Mouse (Mus musculus) layer of hippocampus, adult 18-20 months (tissue): Measurements from ENCODE around the gene Orc5. TPM values are rescaled to one million over a fixed set of nuclear protein-coding genes. Genes with fewer than 3 reads are reported as not detected.

Source experiments
- DNase-seq, 2 experiments: peaks; one replicate each; pipeline ENCODE4 v3.0.0; 2022; ENCODE audit warnings: low spot score in 2 of 2
- long read RNA-seq: library from polyadenylated mRNA; stranded (forward); transcript quantifications from one replicate; pipeline ENCODE4 v2.0.0, GENCODE M21; 2021
- total RNA-seq, 2 experiments: library from RNA; stranded (reverse); gene quantifications; 2 replicates each; pipeline ENCODE4 v1.2.3; 2021

The Orc5 gene
- 10 to 100 TPM; 19.7 to 20.6 TPM for total RNA-seq
- long read RNA-seq, transcript Orc5-201 (14 exons, 2,103 nt), result major isoform, 18 of 25 reads
- long read RNA-seq, partial matches to known transcripts, result 4 of 25 reads
- long read RNA-seq, other reads (novel, unspliced or antisense), result 2 of 25 reads

GRCm38 (mm10) chr5:22550033-22550551 lies at the start of gene Orc5:
Orc5 (minus strand) TSS chr5:22550429.
- peak; percentile 90 to 95 for DNase-seq

GRCm38 (mm10) chr5:22596981-22597380 lies 46.8 kb upstream of the Orc5 start:
- DNase-seq, result no peak

- DNase-seq, result no peak
Measured at GRCm38 (mm10) chr5:22589370-22589966, 39.2 kb upstream of the Orc5 start.

GRCm38 (mm10) chr5:22587492-22587891 lies 37.3 kb upstream of the Orc5 start:
- no peak for DNase-seq

- DNase-seq, result no peak
Measured at GRCm38 (mm10) chr5:22584556-22584955, 34.3 kb upstream of the Orc5 start.

GRCm38 (mm10) chr5:22578011-22578410 lies 27.8 kb upstream of the Orc5 start:
- no peak for DNase-seq

GRCm38 (mm10) chr5:22574751-22575150 lies 24.5 kb upstream of the Orc5 start:
- no peak for DNase-seq

GRCm38 (mm10) chr5:22574161-22574560 lies 23.9 kb upstream of the Orc5 start:
- no peak for DNase-seq

- DNase-seq, result no peak
Measured at GRCm38 (mm10) chr5:22573696-22574095, 23.5 kb upstream of the Orc5 start.

- no peak for DNase-seq
Measured at GRCm38 (mm10) chr5:22572881-22573280, 22.7 kb upstream of the Orc5 start.

GRCm38 (mm10) chr5:22572456-22572855 lies 22.2 kb upstream of the Orc5 start:
- no peak for DNase-seq

GRCm38 (mm10) chr5:22565708-22566107 lies 15.5 kb upstream of the Orc5 start:
- DNase-seq, result no peak

GRCm38 (mm10) chr5:22559801-22560200 lies 9.6 kb upstream of the Orc5 start:
- DNase-seq, result no peak

- DNase-seq, result no peak
Measured at GRCm38 (mm10) chr5:22557491-22558113, 7.4 kb upstream of the Orc5 start.

GRCm38 (mm10) chr5:22556713-22557112 lies 6.5 kb upstream of the Orc5 start:
- DNase-seq, result no peak

- DNase-seq, result no peak
Measured at GRCm38 (mm10) chr5:22552233-22552765, 2.1 kb upstream of the Orc5 start.

- DNase-seq, result no peak
Measured at GRCm38 (mm10) chr5:22549366-22550032, 730 bp downstream of the Orc5 start.

- no peak for DNase-seq
Measured at GRCm38 (mm10) chr5:22548556-22549161, 1.6 kb downstream of the Orc5 start.

- no peak for DNase-seq
Measured at GRCm38 (mm10) chr5:22546536-22546935, 3.7 kb downstream of the Orc5 start.

GRCm38 (mm10) chr5:22545305-22545704 lies 4.9 kb downstream of the Orc5 start:
- no peak for DNase-seq

GRCm38 (mm10) chr5:22542676-22543075 lies 7.6 kb downstream of the Orc5 start:
- no peak for DNase-seq
